Mouse (Mus musculus): ENCODE measurements around the gene Mylpf.
A peak's percentile ranks its signal among the peaks of the same experiment; 100 is the strongest.

The Mylpf gene

GRCm38 (mm10) chr7:127259186-127259905 lies 50.7 kb downstream of the Mylpf start:
- DNase-seq (ENCODE audit: low spot score) = no peak

GRCm38 (mm10) chr7:127260309-127261111 lies 51.8 kb downstream of the Mylpf start, which contains the start of gene Dctpp1:
Gene Dctpp1, minus strand, starts transcription at chr7:127260709.
- peak; percentile 89 for DNase-seq (ENCODE audit: low spot score)

GRCm38 (mm10) chr7:127262218-127262961 lies 53.7 kb downstream of the Mylpf start:
- DNase-seq (ENCODE audit: low spot score) = no peak

- DNase-seq (ENCODE audit: low spot score) = no peak
Measured at GRCm38 (mm10) chr7:127263526-127263925, 54.8 kb downstream of the Mylpf start.

Data from urinary bladder, postnatal 25 days (tissue).